Mouse (Mus musculus): ENCODE results near the gene Ifna15.

Gene Ifna15

GRCm38 (mm10) chr4:88537328-88537727 lies 20.7 kb downstream of the Ifna15 start:
- H3K9me3 ChIP-seq (ENCODE audit: low read length): no peaks in the 10 kb centered on the region
- no peaks in the 10 kb centered on the region for H3K4me1 ChIP-seq (replicated peaks; ENCODE audit: low read depth, low read length)
- no peaks in the 10 kb centered on the region for H3K36me3 ChIP-seq (ENCODE audit: insufficient read depth, low read length)
- TF ChIP-seq NANOG (IDR thresholded peaks at IDR 0.05; ENCODE audit: borderline replicate concordance, low read length): no peak
- TF ChIP-seq POU5F1 (IDR thresholded peaks at IDR 0.05; ENCODE audit: borderline replicate concordance, low read length): no peak
- no peak for TF ChIP-seq CTCF (conservative IDR thresholded peaks at IDR 0.05; ENCODE audit: low read length)
- H3K4me3 ChIP-seq (replicated peaks; ENCODE audit: low read length): no peak overlapping the region
- no peaks in the 10 kb centered on the region; the same call in 1 of the 2 replicates for H3K27me3 ChIP-seq (ENCODE audit: insufficient read depth, low read length)

- Histone ChIP-seq H3K4me1 (replicated peaks; ENCODE audit: low read depth, low read length) (no peaks in the 10 kb centered on the region), H3K9me3 (ENCODE audit: low read length) (no peaks in the 10 kb centered on the region), H3K4me3 (replicated peaks; ENCODE audit: low read length) (no peak overlapping the region), H3K27me3 (ENCODE audit: insufficient read depth, low read length) (no peaks in the 10 kb centered on the region; the same call in 1 of the 2 replicates), H3K36me3 (ENCODE audit: insufficient read depth, low read length) (no peaks in the 10 kb centered on the region)
- no peak for TF ChIP-seq NANOG (IDR thresholded peaks at IDR 0.05; ENCODE audit: borderline replicate concordance, low read length)
- TF ChIP-seq CTCF (conservative IDR thresholded peaks at IDR 0.05; ENCODE audit: low read length): no peak
- TF ChIP-seq POU5F1 (IDR thresholded peaks at IDR 0.05; ENCODE audit: borderline replicate concordance, low read length): no peak
Observed at GRCm38 (mm10) chr4:88536640-88537039, 21.4 kb downstream of the Ifna15 start.

- TF ChIP-seq NANOG (IDR thresholded peaks at IDR 0.05; ENCODE audit: borderline replicate concordance, low read length) (no peak), CTCF (conservative IDR thresholded peaks at IDR 0.05; ENCODE audit: low read length) (no peak), POU5F1 (IDR thresholded peaks at IDR 0.05; ENCODE audit: borderline replicate concordance, low read length) (no peak)
- Histone ChIP-seq H3K36me3 (ENCODE audit: insufficient read depth, low read length) (no peaks in the 10 kb centered on the region), H3K4me1 (replicated peaks; ENCODE audit: low read depth, low read length) (no peaks in the 10 kb centered on the region), H3K4me3 (replicated peaks; ENCODE audit: low read length) (no peak overlapping the region), H3K27me3 (ENCODE audit: insufficient read depth, low read length) (no peaks in the 10 kb centered on the region; the same call in 1 of the 2 replicates), H3K9me3 (ENCODE audit: low read length) (no peaks in the 10 kb centered on the region)
Observed at GRCm38 (mm10) chr4:88535742-88536141, 22.3 kb downstream of the Ifna15 start.

- Histone ChIP-seq H3K9me3 (ENCODE audit: low read length) (no peaks in the 10 kb centered on the region), H3K4me1 (replicated peaks; ENCODE audit: low read depth, low read length) (no peaks in the 10 kb centered on the region), H3K36me3 (ENCODE audit: insufficient read depth, low read length) (no peaks in the 10 kb centered on the region), H3K4me3 (replicated peaks; ENCODE audit: low read length) (no peak overlapping the region), H3K27me3 (ENCODE audit: insufficient read depth, low read length) (no peaks in the 10 kb centered on the region; the same call in 1 of the 2 replicates)
- no peak for TF ChIP-seq CTCF (conservative IDR thresholded peaks at IDR 0.05; ENCODE audit: low read length)
Observed at GRCm38 (mm10) chr4:88534903-88535302, 23.1 kb downstream of the Ifna15 start.

GRCm38 (mm10) chr4:88533499-88533898 lies 24.5 kb downstream of the Ifna15 start:
- Histone ChIP-seq H3K4me1 (replicated peaks; ENCODE audit: low read depth, low read length) (no peaks in the 10 kb centered on the region), H3K4me3 (replicated peaks; ENCODE audit: low read length) (no peak overlapping the region), H3K9me3 (ENCODE audit: low read length) (no peaks in the 10 kb centered on the region), H3K36me3 (ENCODE audit: insufficient read depth, low read length) (no peaks in the 10 kb centered on the region), H3K27me3 (ENCODE audit: insufficient read depth, low read length) (no peaks in the 10 kb centered on the region)
- TF ChIP-seq POU5F1 (IDR thresholded peaks at IDR 0.05; ENCODE audit: borderline replicate concordance, low read length): no peak
- TF ChIP-seq NANOG (IDR thresholded peaks at IDR 0.05; ENCODE audit: borderline replicate concordance, low read length): no peak
- TF ChIP-seq CTCF (conservative IDR thresholded peaks at IDR 0.05; ENCODE audit: low read length): no peak

GRCm38 (mm10) chr4:88530892-88531291 lies 27.2 kb downstream of the Ifna15 start:
- no peaks in the 10 kb centered on the region for H3K4me1 ChIP-seq (replicated peaks; ENCODE audit: low read depth, low read length)
- no peaks in the 10 kb centered on the region for H3K27me3 ChIP-seq (ENCODE audit: insufficient read depth, low read length)
- TF ChIP-seq NANOG (IDR thresholded peaks at IDR 0.05; ENCODE audit: borderline replicate concordance, low read length): no peak
- no peak for TF ChIP-seq CTCF (conservative IDR thresholded peaks at IDR 0.05; ENCODE audit: low read length)
- no peak for TF ChIP-seq POU5F1 (IDR thresholded peaks at IDR 0.05; ENCODE audit: borderline replicate concordance, low read length)
- H3K9me3 ChIP-seq (ENCODE audit: low read length): no peaks in the 10 kb centered on the region
- no peaks in the 10 kb centered on the region for H3K36me3 ChIP-seq (ENCODE audit: insufficient read depth, low read length)
- no peak overlapping the region for H3K4me3 ChIP-seq (replicated peaks; ENCODE audit: low read length)

- no peaks in the 10 kb centered on the region for H3K9me3 ChIP-seq (ENCODE audit: low read length)
- TF ChIP-seq CTCF (conservative IDR thresholded peaks at IDR 0.05; ENCODE audit: low read length) (no peak), NANOG (IDR thresholded peaks at IDR 0.05; ENCODE audit: borderline replicate concordance, low read length) (no peak), POU5F1 (IDR thresholded peaks at IDR 0.05; ENCODE audit: borderline replicate concordance, low read length) (no peak)
- H3K27me3 ChIP-seq (ENCODE audit: insufficient read depth, low read length): no peaks in the 10 kb centered on the region
- no peak overlapping the region for H3K4me3 ChIP-seq (replicated peaks; ENCODE audit: low read length)
- no peaks in the 10 kb centered on the region for H3K4me1 ChIP-seq (replicated peaks; ENCODE audit: low read depth, low read length)
- H3K36me3 ChIP-seq (ENCODE audit: insufficient read depth, low read length): no peaks in the 10 kb centered on the region
Observed at GRCm38 (mm10) chr4:88530271-88530670, 27.8 kb downstream of the Ifna15 start.

GRCm38 (mm10) chr4:88526379-88527049 lies 31.5 kb downstream of the Ifna15 start:
- no peak overlapping the region for H3K4me3 ChIP-seq (replicated peaks; ENCODE audit: low read length)
- peaks cover 6% of the 10 kb centered on the region; the same call in 1 of the 2 replicates for H3K27me3 ChIP-seq (ENCODE audit: insufficient read depth, low read length)
- H3K36me3 ChIP-seq (ENCODE audit: insufficient read depth, low read length): no peaks in the 10 kb centered on the region
- no peaks in the 10 kb centered on the region for H3K9me3 ChIP-seq (ENCODE audit: low read length)
- H3K4me1 ChIP-seq (replicated peaks; ENCODE audit: low read depth, low read length): no peaks in the 10 kb centered on the region
- no peak for TF ChIP-seq CTCF (conservative IDR thresholded peaks at IDR 0.05; ENCODE audit: low read length)
- no peak for TF ChIP-seq NANOG (IDR thresholded peaks at IDR 0.05; ENCODE audit: borderline replicate concordance, low read length)
- TF ChIP-seq POU5F1 (IDR thresholded peaks at IDR 0.05; ENCODE audit: borderline replicate concordance, low read length): no peak

- no peaks in the 10 kb centered on the region for H3K36me3 ChIP-seq (ENCODE audit: insufficient read depth, low read length)
- no peaks in the 10 kb centered on the region for H3K4me1 ChIP-seq (replicated peaks; ENCODE audit: low read depth, low read length)
- H3K27me3 ChIP-seq (ENCODE audit: insufficient read depth, low read length): peaks cover 7% of the 10 kb centered on the region; the same call in 1 of the 2 replicates
- H3K9me3 ChIP-seq (ENCODE audit: low read length): no peaks in the 10 kb centered on the region
- no peak overlapping the region for H3K4me3 ChIP-seq (replicated peaks; ENCODE audit: low read length)
- TF ChIP-seq NANOG (IDR thresholded peaks at IDR 0.05; ENCODE audit: borderline replicate concordance, low read length) (no peak), CTCF (conservative IDR thresholded peaks at IDR 0.05; ENCODE audit: low read length) (no peak), POU5F1 (IDR thresholded peaks at IDR 0.05; ENCODE audit: borderline replicate concordance, low read length) (no peak)
Observed at GRCm38 (mm10) chr4:88525393-88525792, 32.7 kb downstream of the Ifna15 start.
